Mouse (Mus musculus) thymus, adult 2 months (tissue): ENCODE measurements around the gene Pip5k1b.

Experiments
- CTCF ChIP-seq: fragments of 200-500 bp; IDR thresholded peaks from 2 replicates; pipeline ENCODE4 v1.5.1; 2012; ENCODE audit warnings: mild to moderate bottlenecking, control low read depth, low read length, moderate library complexity, borderline replicate concordance; ENCODE audit not compliant: control insufficient read depth, poor library complexity, insufficient read depth; ENCODE audit errors: extremely low read depth
- POLR2A ChIP-seq: fragments of 200-500 bp; IDR thresholded peaks from 2 replicates; pipeline ENCODE4 v1.6.1; 2012; ENCODE audit warnings: mild to moderate bottlenecking, low read length, control low read depth, moderate library complexity; ENCODE audit not compliant: control insufficient read depth, poor library complexity, insufficient read depth; ENCODE audit errors: extremely low read depth

DNA sequence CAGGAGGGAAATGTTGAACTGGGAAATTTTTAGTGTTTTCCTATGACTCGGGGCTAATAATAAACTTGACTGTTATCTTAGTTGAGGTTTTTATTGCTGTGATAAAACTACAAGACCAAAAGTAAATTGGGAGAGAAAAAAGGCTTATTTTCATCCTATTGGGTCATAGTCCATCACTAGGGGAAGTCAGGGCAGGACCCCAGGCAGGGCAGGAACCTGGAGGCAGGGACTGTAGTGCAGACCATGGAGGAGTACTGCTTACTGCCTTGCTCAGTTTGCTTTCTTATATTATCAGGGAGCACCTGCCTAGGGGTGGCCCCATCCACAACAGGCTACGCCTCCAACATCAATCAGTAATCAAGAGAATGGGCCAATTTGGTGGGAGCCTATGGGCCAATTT, 101.2 kb downstream of the Pip5k1b start:
- TF ChIP-seq POLR2A (no peak), CTCF (no peak)
